Mouse (Mus musculus): ENCODE measurements at regions not wholly inside any gene's neighbourhood (a gene's known extent, or its start where the extent isn't known, plus 50 kb on each side); places are given as distances from the start of the nearest gene placed in this dataset.

DNA sequence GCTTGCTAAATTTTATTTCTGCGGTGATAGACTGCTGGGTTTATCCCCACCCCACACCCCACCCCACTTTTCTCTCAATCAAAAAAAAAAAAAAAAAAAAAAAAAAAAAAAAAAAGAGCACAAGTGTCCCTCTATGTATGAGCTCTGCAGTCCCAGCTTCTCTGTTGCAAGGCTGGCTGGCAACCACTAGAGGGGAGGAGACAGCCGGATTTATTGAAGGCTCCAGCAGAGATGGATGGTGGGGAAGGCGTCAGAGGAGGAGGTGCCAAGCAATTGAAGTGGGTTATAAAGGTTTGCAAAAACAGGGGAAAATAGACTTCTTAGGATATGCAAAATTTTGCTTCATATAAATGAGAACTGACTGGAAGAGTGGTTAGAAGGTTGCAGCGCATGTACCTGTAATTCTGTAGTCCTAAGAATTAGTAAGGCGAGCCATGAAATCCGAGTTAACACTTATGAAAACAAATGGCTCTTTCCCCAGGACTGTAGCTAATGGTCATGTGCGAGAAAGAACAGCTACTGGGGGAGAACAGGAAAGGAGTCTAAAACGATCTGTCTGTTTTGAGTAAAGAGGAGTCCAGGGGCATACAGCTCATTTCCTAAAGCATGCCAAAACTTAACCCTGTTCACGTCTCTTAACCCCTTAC is 885.1 kb upstream of the Pou3f3 start:
- peak; percentile 54 for DNase-seq (ENCODE audit: low read depth, low spot score)

DNA sequence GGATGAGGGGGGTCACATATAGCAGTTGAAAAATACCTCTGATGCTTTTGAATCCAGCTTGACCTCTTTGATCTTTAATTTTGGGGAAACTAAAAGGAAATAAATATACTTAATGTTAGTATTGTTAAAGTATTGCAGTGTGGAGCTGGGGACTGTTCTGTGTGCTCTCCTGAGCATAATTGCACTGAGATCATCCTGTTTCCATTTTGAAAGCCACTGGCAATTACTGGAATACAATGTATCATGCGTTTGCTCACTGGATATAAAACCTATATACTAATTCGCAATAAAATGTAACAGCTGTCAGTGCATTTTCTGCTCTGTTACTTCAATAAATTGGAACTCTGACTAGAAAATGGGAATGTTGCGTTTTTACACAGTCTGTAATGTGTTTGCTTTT is 884.4 kb upstream of the Pou3f3 start:
- no peak for DNase-seq (ENCODE audit: low read depth, low spot score)

DNA sequence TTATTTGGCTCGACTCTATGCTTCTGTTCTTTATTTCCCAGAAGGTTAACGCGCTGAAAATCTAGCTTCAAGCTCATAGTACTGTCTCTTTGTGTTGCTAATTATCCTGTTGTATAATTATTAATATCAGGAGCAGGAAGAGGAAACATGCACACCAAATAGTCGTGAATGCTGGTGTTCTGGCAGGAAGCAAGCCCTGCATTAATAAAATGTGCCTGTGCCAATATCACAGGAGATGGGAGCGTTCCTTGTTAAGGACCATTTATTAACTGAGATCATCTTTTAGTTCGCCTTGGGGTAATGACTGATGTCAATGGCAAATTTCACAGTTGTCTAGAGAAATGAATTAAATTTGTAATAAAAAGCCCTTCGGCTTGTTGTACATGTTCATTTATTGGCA is 883.5 kb upstream of the Pou3f3 start:
- no peak for DNase-seq (ENCODE audit: low read depth, low spot score)

DNA sequence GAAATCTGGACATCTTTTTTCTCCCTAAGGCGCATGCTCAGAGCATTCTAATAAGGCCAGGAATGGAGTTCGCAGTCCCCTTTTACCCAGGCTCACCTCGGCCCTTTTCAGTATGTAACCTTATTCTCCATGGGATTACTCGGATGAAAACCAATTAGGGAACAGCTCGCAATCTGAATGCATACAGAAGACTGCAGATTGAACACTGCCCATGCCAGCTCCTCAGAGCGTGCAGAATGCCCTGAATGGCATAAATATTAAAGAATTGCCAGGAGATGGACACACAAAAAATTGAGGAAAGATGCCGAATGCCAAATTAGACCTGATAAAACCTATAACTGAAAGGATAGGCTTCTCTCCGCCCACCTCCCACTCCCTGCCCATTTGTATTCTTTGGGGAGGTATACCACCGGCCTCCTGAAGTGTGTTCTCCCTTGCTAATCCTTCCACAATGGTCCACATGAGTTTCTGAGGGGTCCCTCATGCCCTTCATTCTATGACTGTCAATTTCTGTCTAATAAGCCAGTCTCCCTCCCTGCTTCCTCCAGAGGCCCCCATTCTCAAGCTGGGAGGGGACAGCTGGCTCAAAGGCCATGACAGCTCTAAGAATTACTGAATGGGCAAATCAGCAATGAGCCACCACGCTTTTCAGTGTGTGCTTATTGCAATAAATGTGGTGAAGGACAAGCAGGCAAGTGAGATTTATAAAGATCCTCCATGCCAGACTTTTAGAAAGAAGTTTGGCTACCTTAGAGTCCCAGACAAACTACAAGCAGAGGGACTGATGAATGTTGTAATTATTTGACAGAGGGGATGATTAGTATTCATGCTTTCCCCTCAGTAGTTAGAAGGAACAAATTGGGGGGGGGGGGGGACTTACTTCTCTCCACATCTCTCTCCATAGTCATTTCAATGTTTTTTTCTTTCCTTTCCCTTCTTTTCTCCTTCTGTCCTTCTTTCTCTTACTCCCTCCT is 881.2 kb upstream of the Pou3f3 start:
- no peak for DNase-seq (ENCODE audit: low read depth, low spot score)

DNA sequence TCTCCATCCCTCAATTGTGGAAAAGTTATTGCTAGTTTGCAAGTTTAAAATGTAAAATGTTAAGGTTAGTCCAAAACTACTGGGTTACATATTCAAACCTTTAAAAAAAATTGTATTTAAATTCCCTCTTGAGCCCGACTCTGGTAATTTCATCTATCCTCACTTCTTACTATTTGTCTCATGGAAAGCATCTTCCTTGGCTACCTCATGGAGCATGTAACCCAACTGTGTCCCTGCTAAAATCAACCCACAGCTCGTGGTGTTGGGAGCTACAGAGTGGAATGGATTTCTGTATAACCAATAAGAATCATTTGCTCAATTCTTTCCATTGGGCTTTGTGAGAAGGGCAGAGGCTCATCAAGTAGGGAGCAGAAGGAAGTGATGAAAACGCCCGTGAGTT is 880.5 kb upstream of the Pou3f3 start:
- no peak for DNase-seq (ENCODE audit: low read depth, low spot score)

DNA sequence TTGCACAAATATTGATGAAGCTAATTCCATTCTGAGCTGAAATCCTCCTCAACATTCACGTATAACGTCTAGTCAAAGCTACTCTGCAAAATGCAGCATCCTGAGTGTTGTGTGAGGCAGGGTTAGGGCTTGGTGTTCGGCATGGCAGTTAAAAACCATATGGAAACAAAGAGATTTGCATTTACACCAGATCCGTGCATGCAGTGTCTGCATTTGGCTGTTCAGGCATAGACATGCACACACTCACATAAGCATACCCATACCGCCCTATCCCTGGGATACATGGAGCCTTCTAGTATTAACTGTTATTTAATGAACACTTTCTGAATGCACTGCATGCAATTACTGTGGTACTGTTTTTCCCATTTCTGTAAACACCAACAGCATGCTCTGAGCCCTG is 872.8 kb upstream of the Pou3f3 start:
- no peak for DNase-seq (ENCODE audit: low read depth, low spot score)

DNA sequence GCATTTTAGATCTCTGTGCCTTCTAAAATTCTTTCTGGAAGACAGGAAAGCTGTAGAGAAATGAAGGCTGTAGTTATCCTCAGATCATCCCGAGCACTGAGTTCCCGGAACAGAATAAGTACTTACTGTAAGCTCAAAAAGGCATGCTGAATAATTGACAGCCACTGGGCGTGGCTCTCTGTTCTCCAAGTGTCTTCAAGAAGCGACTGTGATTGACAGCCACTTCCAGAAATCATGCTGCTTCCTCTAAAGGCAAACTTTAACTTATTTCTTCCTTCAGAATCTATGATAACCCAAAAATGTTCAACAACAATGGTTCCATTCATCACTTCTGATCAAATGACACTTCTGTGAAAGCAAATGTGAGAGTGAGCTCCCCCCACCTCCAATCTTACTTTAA is 870.3 kb upstream of the Pou3f3 start:
- no peak for DNase-seq (ENCODE audit: low read depth, low spot score)

DNA sequence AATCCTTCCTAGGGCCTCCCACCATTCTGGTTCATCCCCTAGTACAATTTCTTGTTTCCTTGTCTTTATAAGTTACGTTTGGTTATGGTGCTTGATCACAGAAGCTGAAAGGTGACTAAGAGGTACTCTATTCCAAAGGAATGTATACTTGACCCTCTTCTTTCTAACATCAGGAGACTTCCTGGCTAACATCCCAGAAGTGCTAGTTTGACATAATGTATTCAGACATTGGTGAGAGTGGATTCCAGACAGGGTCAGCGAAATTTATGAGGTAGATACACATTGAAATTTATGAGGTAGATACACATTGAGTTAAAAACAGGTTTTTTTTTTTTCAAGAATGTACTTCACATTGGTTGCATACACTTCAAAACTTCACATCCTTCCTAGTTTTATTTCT is 863.9 kb upstream of the Pou3f3 start:
- no peak for DNase-seq (ENCODE audit: low read depth, low spot score)

All from ZHBTc4 (cell line).